Mouse (Mus musculus) limb, embryonic 10.5 days (tissue): ENCODE measurements at regions not wholly inside any gene's neighbourhood (a gene's known extent, or its start where the extent isn't known, plus 50 kb on each side); places are given as distances from the start of the nearest gene placed in this dataset.

Experiments
- DNase-seq: peaks from one replicate; pipeline ENCODE4 v3.0.0-alpha.2; 2017; ENCODE audit warnings: low spot score
- H3K27ac ChIP-seq: fragments of 300-500 bp; sonication (generic); 2 replicates; pipeline ENCODE4 v1.5.1; 2016; ENCODE audit warnings: mild to moderate bottlenecking
- H3K27me3 ChIP-seq: fragments of 300-500 bp; sonication (generic); 2 replicates; pipeline ENCODE4 v1.6.1; 2016; ENCODE audit warnings: low read depth, mild to moderate bottlenecking; ENCODE audit not compliant: poor library complexity, severe bottlenecking
- H3K36me3 ChIP-seq: fragments of 300-500 bp; sonication (generic); 2 replicates; pipeline ENCODE4 v1.6.1; 2016; ENCODE audit warnings: mild to moderate bottlenecking, moderate library complexity
- H3K4me1 ChIP-seq: fragments of 300-500 bp; sonication (generic); 2 replicates; pipeline ENCODE4 v1.6.1; 2016
- H3K4me3 ChIP-seq: fragments of 300-500 bp; sonication (generic); 2 replicates; pipeline ENCODE4 v1.5.1; 2016; ENCODE audit warnings: mild to moderate bottlenecking, moderate library complexity
- H3K9me3 ChIP-seq: fragments of 300-500 bp; sonication (generic); replicated peaks from 2 replicates; pipeline ENCODE4 v1.6.1; 2016; ENCODE audit warnings: mild to moderate bottlenecking
- WGBS: fragments of 180-500 bp; shearing (Covaris S2); methylation state at CpG from one replicate; pipeline ENCODE4 v1.1.7; 2016; 5-methylcytosine and 5-hydroxymethylcytosine counted together

DNA sequence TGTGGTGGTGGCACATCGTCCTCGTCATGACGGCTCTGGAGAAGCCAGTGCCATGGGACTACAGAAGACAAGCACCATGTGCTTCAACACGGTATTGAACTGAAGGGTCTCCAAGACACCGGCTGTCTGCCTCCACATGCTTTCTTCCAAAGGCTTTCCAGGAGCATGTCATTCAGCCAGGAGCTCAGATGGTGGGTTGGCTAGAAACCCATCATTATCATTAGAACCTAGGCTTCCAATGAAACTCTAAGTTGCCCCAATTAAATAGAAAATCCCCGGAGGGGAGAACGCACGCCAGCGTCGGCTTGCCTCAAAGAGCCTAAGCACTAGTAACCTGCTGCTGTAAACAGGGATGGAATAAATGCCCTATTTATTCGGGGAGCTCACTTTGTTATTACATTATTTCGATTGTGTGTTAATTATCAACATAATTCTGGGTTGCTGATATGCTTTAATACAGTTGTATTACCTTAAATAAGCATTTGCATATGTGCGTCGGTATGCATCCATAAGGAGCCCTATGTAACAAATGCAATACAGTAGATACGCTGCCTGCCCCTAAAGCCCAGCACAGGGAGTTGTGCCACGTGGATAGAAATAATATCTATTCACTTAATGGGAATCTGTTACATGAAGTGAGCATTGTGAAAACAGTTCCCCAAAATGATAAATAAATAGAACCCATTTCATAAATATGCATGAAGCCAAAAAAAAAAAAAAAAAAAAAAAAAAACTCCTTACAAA, 103.3 kb upstream of the Krtap11-1 start:
- WGBS = 95% methylated on average over 16 of the region's 16 CpGs
- H3K4me1 ChIP-seq = peaks cover 4% of the 10 kb centered on the region; the same call in 1 of the 2 replicates
- no peak overlapping the region for H3K4me3 ChIP-seq
- no peaks in the 10 kb centered on the region for H3K27me3 ChIP-seq
- no peak for DNase-seq
- H3K9me3 ChIP-seq = no peaks in the 10 kb centered on the region
- no peaks in the 10 kb centered on the region for H3K36me3 ChIP-seq
- H3K27ac ChIP-seq = no peak overlapping the region

- Histone ChIP-seq H3K4me3 (no peak overlapping the region), H3K27ac (no peak overlapping the region), H3K36me3 (no peaks in the 10 kb centered on the region), H3K4me1 (peaks cover 4% of the 10 kb centered on the region; the same call in 1 of the 2 replicates), H3K27me3 (no peaks in the 10 kb centered on the region), H3K9me3 (no peaks in the 10 kb centered on the region)
- no peak for DNase-seq
- WGBS = 87% methylated on average over 9 of the region's 9 CpGs
Measured at GRCm38 (mm10) chr16:89671188-89671726, 100.3 kb upstream of the Krtap11-1 start.

GRCm38 (mm10) chr16:89660071-89660470, 89.1 kb upstream of the Krtap11-1 start:
- Histone ChIP-seq H3K27ac (no peak overlapping the region), H3K36me3 (no peaks in the 10 kb centered on the region), H3K9me3 (no peaks in the 10 kb centered on the region), H3K4me3 (no peak overlapping the region), H3K4me1 (no peaks in the 10 kb centered on the region), H3K27me3 (no peaks in the 10 kb centered on the region)
- no peak for DNase-seq
- WGBS = 68% methylated on average over 2 of the region's 2 CpGs

DNA sequence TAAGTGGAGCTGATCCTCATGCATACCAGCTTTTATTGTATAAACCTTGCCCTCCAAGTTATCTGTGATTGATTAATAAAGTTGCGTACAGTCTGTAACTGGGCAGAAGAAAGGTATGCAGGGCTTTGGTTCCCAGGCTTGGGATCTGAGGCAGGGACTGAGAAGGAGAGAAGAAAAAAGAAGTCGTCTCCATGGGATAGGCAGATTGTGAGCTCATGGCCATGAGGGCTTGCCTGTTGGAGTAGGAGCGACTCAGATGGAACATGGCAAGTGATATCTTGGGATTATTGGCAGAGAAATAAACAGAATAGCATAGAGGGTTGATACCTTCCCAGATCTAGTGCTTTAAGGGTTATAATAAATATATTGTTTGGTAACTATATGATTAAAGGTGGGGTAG, 85.1 kb upstream of the Krtap11-1 start:
- Histone ChIP-seq H3K4me1 (no peaks in the 10 kb centered on the region), H3K27ac (no peak overlapping the region), H3K36me3 (no peaks in the 10 kb centered on the region), H3K4me3 (no peak overlapping the region), H3K9me3 (no peaks in the 10 kb centered on the region), H3K27me3 (no peaks in the 10 kb centered on the region)
- DNase-seq = no peak
- WGBS = 92% methylated on average over 3 of the region's 3 CpGs

DNA sequence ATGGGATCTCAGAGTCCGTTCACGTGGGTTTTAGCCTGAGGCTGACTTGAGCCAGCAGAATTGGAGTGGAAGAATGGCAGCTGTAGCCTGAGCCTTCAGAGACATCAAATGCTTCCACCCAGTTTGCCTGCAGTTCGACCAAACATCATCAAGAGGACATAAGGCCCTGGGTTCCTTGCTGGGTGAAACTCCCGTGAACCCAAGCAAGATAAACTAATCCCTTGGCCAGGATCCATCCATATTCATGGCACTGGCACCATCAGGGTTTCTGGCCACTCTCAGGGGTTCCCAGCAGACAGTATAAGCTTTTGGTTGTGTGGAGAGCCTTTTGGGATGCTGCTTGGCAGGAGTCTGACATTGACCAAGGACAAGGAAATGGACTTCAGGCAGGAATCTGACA, 77.7 kb upstream of the Krtap11-1 start:
- Histone ChIP-seq H3K27me3 (no peaks in the 10 kb centered on the region), H3K36me3 (no peaks in the 10 kb centered on the region), H3K4me1 (no peaks in the 10 kb centered on the region), H3K4me3 (no peak overlapping the region), H3K27ac (no peak overlapping the region), H3K9me3 (no peaks in the 10 kb centered on the region)
- WGBS = 83% methylated on average over 4 of the region's 4 CpGs
- DNase-seq = no peak

GRCm38 (mm10) chr16:89633917-89634601, 63.1 kb upstream of the Krtap11-1 start:
- peak; percentile 48 for DNase-seq
- no peak overlapping the region for H3K4me3 ChIP-seq
- H3K4me1 ChIP-seq = peaks cover 22% of the 10 kb centered on the region
- no peaks in the 10 kb centered on the region for H3K9me3 ChIP-seq
- H3K27me3 ChIP-seq = no peaks in the 10 kb centered on the region
- WGBS = 28% methylated on average over 9 of the region's 9 CpGs
- H3K36me3 ChIP-seq = no peaks in the 10 kb centered on the region
- 0 out of 2 replicates have a peak overlapping the region, but pooled peaks have one; percentile 17 for H3K27ac ChIP-seq

DNA sequence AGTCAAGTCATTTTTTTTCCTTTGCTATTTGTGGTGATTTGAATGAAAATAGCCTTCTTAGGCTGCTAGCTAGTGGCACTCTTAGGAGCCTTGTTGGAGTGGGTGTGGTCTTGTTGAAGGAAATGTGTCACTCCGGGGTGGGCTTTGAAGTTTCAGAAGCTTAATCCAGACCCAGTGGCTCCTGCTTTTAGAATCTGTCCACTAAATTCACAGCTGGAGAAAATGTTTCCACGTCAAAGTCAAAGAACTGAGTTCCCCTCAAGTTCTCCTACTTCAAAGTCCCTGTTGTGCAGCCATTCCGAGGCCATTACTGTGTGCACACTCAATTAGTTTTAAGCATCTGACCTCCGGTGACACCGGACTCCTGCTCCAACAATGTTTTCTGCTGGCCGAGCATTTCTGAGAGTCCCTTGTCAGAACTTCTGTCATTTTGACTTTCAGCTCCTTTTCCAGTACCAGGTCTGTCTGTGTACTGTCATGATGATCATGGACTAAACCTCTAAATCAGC, 61.2 kb upstream of the Krtap11-1 start:
- 0 out of 2 replicates have a peak overlapping the region, but pooled peaks have one; percentile 31 for H3K27ac ChIP-seq
- H3K36me3 ChIP-seq = no peaks in the 10 kb centered on the region
- no peak for DNase-seq
- H3K4me3 ChIP-seq = no peak overlapping the region
- no peaks in the 10 kb centered on the region for H3K9me3 ChIP-seq
- 26% methylated on average over 6 of the region's 6 CpGs for WGBS
- H3K4me1 ChIP-seq = peaks cover 22% of the 10 kb centered on the region
- no peaks in the 10 kb centered on the region for H3K27me3 ChIP-seq

DNA sequence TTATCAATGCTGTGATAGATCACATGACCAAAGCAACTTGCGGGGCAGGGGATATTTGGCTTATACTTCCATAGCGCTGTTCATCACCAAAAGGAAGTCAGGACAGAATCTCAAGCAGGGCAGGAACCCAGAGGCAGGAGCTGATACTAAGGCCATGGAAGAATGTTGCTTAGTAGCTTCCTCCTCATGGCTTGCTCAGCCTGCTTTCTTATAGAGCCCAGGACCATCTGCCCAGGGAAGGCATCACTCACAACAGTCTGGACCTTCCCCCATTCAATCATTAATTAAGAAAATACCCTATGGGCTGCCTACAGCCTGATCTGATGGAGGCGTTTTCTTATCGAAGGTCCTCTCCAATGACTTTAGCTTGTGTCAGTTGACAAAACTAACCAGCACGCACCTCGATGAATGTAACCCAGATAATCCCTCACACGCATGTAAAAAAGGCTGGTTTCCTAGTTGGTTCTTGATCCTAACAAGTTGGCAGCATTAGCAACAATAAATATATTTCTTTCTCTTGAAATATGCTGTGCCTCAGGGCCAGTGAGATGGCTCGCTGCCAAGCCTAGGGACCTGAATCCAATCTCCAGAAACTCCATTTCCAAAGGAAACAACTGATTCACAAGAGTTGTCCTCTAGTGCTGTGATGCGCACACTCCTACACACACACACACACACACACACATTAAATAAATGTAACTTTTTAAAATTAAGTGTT, 60.6 kb upstream of the Krtap11-1 start:
- Histone ChIP-seq H3K4me3 (no peak overlapping the region), H3K36me3 (no peaks in the 10 kb centered on the region), H3K27me3 (no peaks in the 10 kb centered on the region), H3K4me1 (peaks cover 22% of the 10 kb centered on the region), H3K27ac (peak overlapping the region; percentile 31; the same call in 1 of the 2 replicates), H3K9me3 (no peaks in the 10 kb centered on the region)
- 92% methylated on average over 9 of the region's 9 CpGs for WGBS
- no peak for DNase-seq

DNA sequence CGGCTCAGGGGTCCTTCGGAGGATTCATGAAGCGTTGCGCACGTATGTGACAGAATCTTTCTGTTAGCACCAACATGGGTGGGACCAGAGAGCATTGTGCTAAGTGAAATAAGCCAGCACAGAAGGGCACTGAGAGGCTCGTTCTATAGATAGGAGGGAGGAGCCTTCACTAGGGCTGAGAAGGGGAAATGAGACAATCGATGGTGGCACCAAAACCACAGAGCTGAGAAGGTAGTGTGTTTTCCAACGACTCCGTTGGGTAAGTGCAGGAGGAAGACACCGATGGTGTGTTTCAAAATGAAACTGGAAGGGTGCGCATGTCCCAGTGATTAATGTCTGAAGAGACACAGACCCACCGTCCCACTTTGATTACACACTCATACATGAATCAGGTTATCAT, 54.7 kb upstream of the Krtap11-1 start:
- Histone ChIP-seq H3K4me1 (no peaks in the 10 kb centered on the region), H3K27ac (no peak overlapping the region), H3K9me3 (no peaks in the 10 kb centered on the region), H3K4me3 (no peak overlapping the region), H3K27me3 (no peaks in the 10 kb centered on the region), H3K36me3 (no peaks in the 10 kb centered on the region)
- 94% methylated on average over 12 of the region's 12 CpGs for WGBS
- DNase-seq = peak; percentile 15

DNA sequence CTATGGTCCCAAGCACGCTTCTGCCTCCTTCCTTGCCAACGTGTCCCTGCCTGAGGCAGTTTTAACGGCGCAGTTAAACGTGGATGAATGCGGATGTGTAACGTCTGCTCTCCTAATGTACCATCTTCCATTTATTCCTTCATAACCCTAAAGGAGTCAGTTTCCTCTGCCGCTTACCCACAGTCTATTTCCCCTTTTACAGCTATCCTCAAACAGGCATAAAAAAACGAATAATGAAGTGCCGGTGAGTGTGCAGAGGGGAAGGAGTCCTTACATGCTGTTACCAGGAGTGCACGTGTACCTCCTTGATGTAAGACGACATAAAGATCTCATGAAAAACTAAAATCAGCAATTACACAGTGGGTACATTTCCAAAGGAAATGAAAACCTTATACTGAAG, 54.3 kb upstream of the Krtap11-1 start:
- Histone ChIP-seq H3K9me3 (no peaks in the 10 kb centered on the region), H3K4me3 (no peak overlapping the region), H3K27me3 (no peaks in the 10 kb centered on the region), H3K36me3 (no peaks in the 10 kb centered on the region), H3K4me1 (no peaks in the 10 kb centered on the region), H3K27ac (no peak overlapping the region)
- no peak for DNase-seq
- WGBS = 88% methylated on average over 12 of the region's 12 CpGs
